Mouse (Mus musculus) C2C12 (cell line): Measurements from ENCODE around the gene Nol11. TPM values are rescaled to one million over a fixed set of nuclear protein-coding genes. Genes with fewer than 3 reads are reported as not detected.
"Not testable (repeated sequence)": the region's sequence is repeated elsewhere in the genome, so short reads cannot be mapped to it uniquely, and the experiment has no call there.

Experiments
- H3K27me3 ChIP-seq: one replicate; pipeline ENCODE4 v1.6.1; 2011; ENCODE audit not compliant: control insufficient read depth, insufficient read depth, insufficient read length
- H3K36me3 ChIP-seq: one replicate; pipeline ENCODE4 v1.6.1; 2011; ENCODE audit not compliant: control insufficient read depth, insufficient read depth
- H3K4me3 ChIP-seq: one replicate; pipeline ENCODE4 v1.5.1; 2011; ENCODE audit warnings: mild to moderate bottlenecking, control low read depth; ENCODE audit not compliant: poor library complexity, insufficient read depth, severe bottlenecking
- H3K79me2 ChIP-seq: one replicate; pipeline ENCODE4 v1.6.1; 2011; ENCODE audit not compliant: control insufficient read depth, insufficient read depth
- H3K79me3 ChIP-seq: one replicate; pipeline ENCODE4 v1.6.1; 2011; ENCODE audit warnings: low read depth, control low read depth
- H3ac ChIP-seq: one replicate; pipeline ENCODE3; 2011; ENCODE audit warnings: low read depth; ENCODE audit not compliant: control insufficient read depth, insufficient read length
- CEBPB ChIP-seq: IDR thresholded peaks from one replicate; pipeline ENCODE4 v1.6.1; 2011; ENCODE audit warnings: low read depth, mild to moderate bottlenecking, control low read depth, moderate library complexity
- CTCF ChIP-seq: IDR thresholded peaks from one replicate; pipeline ENCODE4 v1.5.1; 2011; ENCODE audit not compliant: control insufficient read depth, insufficient read depth, insufficient read length
- FOSL1 ChIP-seq: IDR thresholded peaks from one replicate; pipeline ENCODE4 v1.8.0; 2011; ENCODE audit warnings: mild to moderate bottlenecking, low read length; ENCODE audit not compliant: poor library complexity, insufficient read depth, severe bottlenecking
- MAX ChIP-seq: IDR thresholded peaks from one replicate; pipeline ENCODE4 v1.6.1; 2011; ENCODE audit warnings: mild to moderate bottlenecking, control low read depth
- MYOD1 ChIP-seq: IDR thresholded peaks from one replicate; pipeline ENCODE4 v1.6.1; 2011; ENCODE audit warnings: low read depth; ENCODE audit not compliant: control insufficient read depth, insufficient read length
- MYOG ChIP-seq: IDR thresholded peaks from one replicate; pipeline ENCODE4 v1.6.1; 2011; ENCODE audit not compliant: control insufficient read depth, insufficient read length; ENCODE audit errors: extremely low read depth
- USF1 ChIP-seq: IDR thresholded peaks from one replicate; pipeline ENCODE4 v1.6.1; 2011; ENCODE audit warnings: low read depth, mild to moderate bottlenecking, control low read depth, moderate library complexity
- polyA plus RNA-seq: library from polyadenylated mRNA; unstranded; fragments of >200 nt; fragmentation: generic; extraction: Trizol; gene quantifications from one replicate; pipeline ENCODE4 v1.2.1, GENCODE M21; 2012; ENCODE audit warnings: missing spikeins

Nol11 gene
- polyA plus RNA-seq, 1 experiment = 24.4 TPM

GRCm38 (mm10) chr11:107130221-107130788, 58.9 kb downstream of the Nol11 start:
- Histone ChIP-seq H3K4me3 (peak overlapping the region; percentile 89), H3K27me3 (no peaks in the 10 kb centered on the region), H3K79me3 (peaks cover 54% of the 10 kb centered on the region), H3ac (peak overlapping the region; percentile 61), H3K79me2 (peaks cover 64% of the 10 kb centered on the region), H3K36me3 (no peaks in the 10 kb centered on the region)
- TF ChIP-seq USF1 (no peak), FOSL1 (no peak), MYOD1 (no peak), CEBPB (no peak), CTCF (no peak), MYOG (no peak), MAX (no peak)

- no peak overlapping the region for H3K4me3 ChIP-seq
- TF ChIP-seq MYOG (no peak), FOSL1 (no peak), CEBPB (no peak), MAX (no peak), USF1 (no peak), CTCF (no peak), MYOD1 (no peak)
- H3K79me3 ChIP-seq = peaks cover 61% of the 10 kb centered on the region
- no peak overlapping the region for H3ac ChIP-seq
- H3K27me3 ChIP-seq = no peaks in the 10 kb centered on the region
- peaks cover 70% of the 10 kb centered on the region for H3K79me2 ChIP-seq
- no peaks in the 10 kb centered on the region for H3K36me3 ChIP-seq
These were observed 59.5 kb downstream of the Nol11 start for GRCm38 (mm10) chr11:107129641-107130040.

GRCm38 (mm10) chr11:107126716-107127115, 62.5 kb downstream of the Nol11 start:
- H3K27me3 ChIP-seq, H3K36me3 ChIP-seq, H3ac ChIP-seq, H3K4me3 ChIP-seq: not testable (repeated sequence)
- peaks cover 100% of the 10 kb centered on the region for H3K79me2 ChIP-seq
- H3K79me3 ChIP-seq = peaks cover 86% of the 10 kb centered on the region

GRCm38 (mm10) chr11:107125011-107125410, 64.2 kb downstream of the Nol11 start:
- H3K4me3 ChIP-seq = no peak overlapping the region
- TF ChIP-seq MYOG (no peak), CTCF (no peak), FOSL1 (no peak), CEBPB (no peak), USF1 (no peak)
- no peaks in the 10 kb centered on the region for H3K27me3 ChIP-seq
- H3ac ChIP-seq = no peak overlapping the region
- H3K36me3 ChIP-seq = no peaks in the 10 kb centered on the region
- peaks cover 89% of the 10 kb centered on the region for H3K79me3 ChIP-seq
- H3K79me2 ChIP-seq = peaks cover 99% of the 10 kb centered on the region

DNA sequence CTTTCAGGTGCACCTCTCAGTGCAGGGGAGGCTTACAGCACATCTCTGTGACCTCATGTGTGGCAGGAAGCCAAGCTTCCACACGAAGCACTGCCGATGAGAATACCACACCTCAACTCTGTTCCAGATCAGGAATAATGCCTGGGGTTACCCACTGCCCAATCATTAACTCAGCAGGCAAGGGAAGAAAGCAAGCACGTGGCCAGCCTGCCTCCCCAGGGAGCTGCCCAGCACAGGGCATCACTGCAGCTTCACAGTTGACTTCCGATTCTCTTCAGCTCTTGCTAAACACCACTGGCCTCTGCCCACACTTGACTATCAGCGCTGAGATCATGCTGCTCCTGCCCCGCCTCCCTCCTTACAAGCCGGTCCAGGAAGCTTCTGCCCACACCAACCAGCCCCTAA, 64.9 kb downstream of the Nol11 start:
- Histone ChIP-seq H3K36me3 (no peaks in the 10 kb centered on the region), H3K79me3 (peaks cover 89% of the 10 kb centered on the region), H3K79me2 (peaks cover 99% of the 10 kb centered on the region), H3ac (no peak overlapping the region), H3K4me3 (no peak overlapping the region), H3K27me3 (no peaks in the 10 kb centered on the region)
- TF ChIP-seq MAX (peak; percentile 96), CTCF (no peak), FOSL1 (no peak), USF1 (peak; percentile 82), MYOG (no peak), CEBPB (peak; percentile 53), MYOD1 (peak; percentile 16)

- peaks cover 92% of the 10 kb centered on the region for H3K79me3 ChIP-seq
- H3K4me3 ChIP-seq = no peak overlapping the region
These were observed 71.4 kb downstream of the Nol11 start for GRCm38 (mm10) chr11:107117789-107118188.

More at GRCm38 (mm10) chr11:107117789-107118188, 71.4 kb downstream of the Nol11 start:
- Histone ChIP-seq H3K36me3 (no peaks in the 10 kb centered on the region), H3K27me3 (no peaks in the 10 kb centered on the region), H3K79me2 (peaks cover 99% of the 10 kb centered on the region), H3ac (no peak overlapping the region)
- TF ChIP-seq CEBPB (no peak), CTCF (no peak), MYOD1 (no peak), MAX (no peak), USF1 (no peak), MYOG (no peak), FOSL1 (no peak)

Other genes starting within 250 kb of the Nol11 start
- gene Kpna2, start 189.8 kb downstream of the Nol11 start, polyA plus RNA-seq = 50.9 TPM
- gene 1810010H24Rik, start 163.7 kb downstream of the Nol11 start, polyA plus RNA-seq = 0.47 TPM
- 14.8 TPM for gene Bptf, start 57.3 kb downstream of the Nol11 start, polyA plus RNA-seq